Mouse (Mus musculus) MEL (cell line): ENCODE results near the gene Echs1. TPM values are rescaled to one million over a fixed set of nuclear protein-coding genes. Genes with fewer than 3 reads are reported as not detected.

Experiments
- DNase-seq: peaks from one replicate; pipeline ENCODE4 v3.0.0; 2011; ENCODE audit warnings: low read depth, low spot score
- H3K27ac ChIP-seq: 2 replicates; pipeline ENCODE4 v1.5.1; 2012; ENCODE audit warnings: low read depth, mild to moderate bottlenecking, control low read depth, low read length, moderate library complexity; ENCODE audit not compliant: control insufficient read depth
- H3K27me3 ChIP-seq, 2 experiments: fragments of 150-350 bp in 1 of 2; sonication (generic) in 1 of 2; 2 replicates each; pipeline ENCODE4 v1.6.1; 2012; ENCODE audit warnings: low read length in 2 of 2, mild to moderate bottlenecking in 2 of 2, improper control_type of control experiment in 1 of 2, moderate library complexity in 1 of 2; ENCODE audit not compliant: insufficient read depth in 2 of 2, control insufficient read depth in 1 of 2
- H3K36me3 ChIP-seq, 2 experiments: 2 replicates each; pipeline ENCODE4 v1.6.1; 2012 to 2014; ENCODE audit warnings: low read length in 2 of 2, improper control_type of control experiment in 1 of 2, inconsistent platforms in 1 of 2, mild to moderate bottlenecking in 1 of 2; ENCODE audit not compliant: insufficient read depth in 2 of 2, control insufficient read depth in 1 of 2
- H3K4me1 ChIP-seq, 2 experiments: fragments of 150-350 bp in 1 of 2; sonication (generic) in 1 of 2; 2 replicates each; pipeline ENCODE4 v1.6.1; 2012; ENCODE audit warnings: low read length in 2 of 2, improper control_type of control experiment in 1 of 2, mild to moderate bottlenecking in 1 of 2; ENCODE audit not compliant: insufficient read depth in 2 of 2, control insufficient read depth in 1 of 2
- H3K4me3 ChIP-seq, 2 experiments: fragments of 150-350 bp in 1 of 2; sonication (generic) in 1 of 2; 2 replicates each; pipeline ENCODE4 v1.5.1; 2012; ENCODE audit warnings: low read depth in 2 of 2, low read length in 2 of 2, mild to moderate bottlenecking in 2 of 2, moderate library complexity in 2 of 2, control low read depth in 1 of 2, improper control_type of control experiment in 1 of 2; ENCODE audit not compliant: control insufficient read depth in 1 of 2, insufficient read depth in 1 of 2
- H3K79me2 ChIP-seq: 2 replicates; pipeline ENCODE4 v1.6.1; 2012; ENCODE audit warnings: mild to moderate bottlenecking, low read length, moderate library complexity; ENCODE audit not compliant: control insufficient read depth, poor library complexity, insufficient read depth
- H3K9ac ChIP-seq: 2 replicates; pipeline ENCODE4 v1.6.1; 2012; ENCODE audit warnings: low read depth, mild to moderate bottlenecking, control low read depth, low read length, moderate library complexity; ENCODE audit not compliant: control insufficient read depth, poor library complexity, severe bottlenecking
- H3K9me3 ChIP-seq: fragments of 150-350 bp; sonication (generic); replicated peaks from 2 replicates; pipeline ENCODE4 v1.6.1; 2012; ENCODE audit warnings: mild to moderate bottlenecking, low read length, improper control_type of control experiment, moderate library complexity; ENCODE audit not compliant: insufficient read depth
- BHLHE40 ChIP-seq: IDR thresholded peaks from 2 replicates; pipeline ENCODE4 v1.6.1; 2012; ENCODE audit warnings: low read depth, mild to moderate bottlenecking, inconsistent platforms, low read length, improper control_type of control experiment, borderline replicate concordance
- CHD1 ChIP-seq: IDR thresholded peaks from 2 replicates; pipeline ENCODE4 v1.6.1; 2012; ENCODE audit warnings: low read depth, mild to moderate bottlenecking, inconsistent platforms, low read length, improper control_type of control experiment
- CTCF ChIP-seq, 3 experiments: IDR thresholded peaks in 2 of 3; conservative IDR thresholded peaks in 1 of 3; 2 replicates each; pipeline ENCODE4 v1.5.1; 2011 to 2012; ENCODE audit warnings: low read length in 3 of 3, low read depth in 2 of 3, mild to moderate bottlenecking in 2 of 3, improper control_type of control experiment in 1 of 3, inconsistent platforms in 1 of 3, mixed read lengths in 1 of 3, moderate library complexity in 1 of 3; ENCODE audit not compliant: control insufficient read depth in 1 of 3, insufficient read depth in 1 of 3, poor library complexity in 1 of 3, severe bottlenecking in 1 of 3
- E2F4 ChIP-seq: IDR thresholded peaks from 2 replicates; pipeline ENCODE4 v1.6.1; 2011; ENCODE audit warnings: low read depth, low read length, improper control_type of control experiment, borderline replicate concordance
- EP300 ChIP-seq, 2 experiments: IDR thresholded peaks; 2 replicates each; pipeline ENCODE4 v1.6.1; 2011; ENCODE audit warnings: improper control_type of control experiment in 2 of 2, low read length in 2 of 2, low read depth in 1 of 2, mild to moderate bottlenecking in 1 of 2
- ETS1 ChIP-seq: IDR thresholded peaks from 2 replicates; pipeline ENCODE4 v1.6.1; 2012; ENCODE audit warnings: low read depth, mild to moderate bottlenecking, inconsistent platforms, low read length, improper control_type of control experiment, moderate library complexity
- GABPA ChIP-seq: IDR thresholded peaks from 2 replicates; pipeline ENCODE4 v1.6.1; 2012; ENCODE audit warnings: low read depth, mild to moderate bottlenecking, inconsistent platforms, low read length, improper control_type of control experiment, moderate library complexity
- GATA1 ChIP-seq: IDR thresholded peaks from 2 replicates; pipeline ENCODE4 v1.6.1; 2011; ENCODE audit warnings: low read depth, low read length, improper control_type of control experiment
- HCFC1 ChIP-seq: IDR thresholded peaks from 2 replicates; pipeline ENCODE4 v1.6.1; 2012; ENCODE audit warnings: low read depth, mild to moderate bottlenecking, inconsistent platforms, low read length, improper control_type of control experiment, moderate library complexity
- KAT2A ChIP-seq: conservative IDR thresholded peaks from 2 replicates; pipeline ENCODE4 v1.6.1; 2012; ENCODE audit warnings: low read depth, low read length, improper control_type of control experiment, inconsistent platforms
- MAFK ChIP-seq: IDR thresholded peaks from 2 replicates; pipeline ENCODE4 v1.6.1; 2011; ENCODE audit warnings: low read depth, mild to moderate bottlenecking, low read length, improper control_type of control experiment, borderline replicate concordance
- MAZ ChIP-seq: IDR thresholded peaks from 2 replicates; pipeline ENCODE4 v1.6.1; 2012; ENCODE audit warnings: low read depth, mild to moderate bottlenecking, inconsistent platforms, low read length, improper control_type of control experiment
- MEF2A ChIP-seq: IDR thresholded peaks from 2 replicates; pipeline ENCODE4 v1.6.1; 2014; ENCODE audit warnings: low read depth, mild to moderate bottlenecking, inconsistent platforms, low read length, improper control_type of control experiment; ENCODE audit not compliant: poor library complexity, insufficient replicate concordance, severe bottlenecking; ENCODE audit errors: extremely low read depth
- MXI1 ChIP-seq: IDR thresholded peaks from 2 replicates; pipeline ENCODE4 v1.6.1; 2011; ENCODE audit warnings: mild to moderate bottlenecking, low read depth, low read length, improper control_type of control experiment
- MYB ChIP-seq: IDR thresholded peaks from 2 replicates; pipeline ENCODE4 v1.6.1; 2011; ENCODE audit warnings: mild to moderate bottlenecking, low read depth, low read length, improper control_type of control experiment
- MYC ChIP-seq: IDR thresholded peaks from 2 replicates; pipeline ENCODE4 v1.6.1; 2011; ENCODE audit warnings: low read depth, mild to moderate bottlenecking, low read length, improper control_type of control experiment, moderate library complexity
- NELFE ChIP-seq: IDR thresholded peaks from 2 replicates; pipeline ENCODE4 v1.6.1; 2011; ENCODE audit warnings: low read depth, low read length, improper control_type of control experiment
- POLR2A ChIP-seq, 2 experiments: IDR thresholded peaks; 2 replicates each; pipeline ENCODE4 v1.6.1; 2011 to 2012; ENCODE audit warnings: low read length in 2 of 2, mild to moderate bottlenecking in 2 of 2, control low read depth in 1 of 2, improper control_type of control experiment in 1 of 2, low read depth in 1 of 2, moderate library complexity in 1 of 2; ENCODE audit not compliant: control insufficient read depth in 1 of 2, insufficient read depth in 1 of 2, poor library complexity in 1 of 2
- POLR2AphosphoS2 ChIP-seq: IDR thresholded peaks from 2 replicates; pipeline ENCODE4 v1.6.1; 2011; ENCODE audit warnings: low read length, improper control_type of control experiment
- RAD21 ChIP-seq: IDR thresholded peaks from 2 replicates; pipeline ENCODE4 v1.6.1; 2011; ENCODE audit warnings: mild to moderate bottlenecking, low read depth, low read length, improper control_type of control experiment
- RCOR1 ChIP-seq: IDR thresholded peaks from 2 replicates; pipeline ENCODE4 v1.6.1; 2012; ENCODE audit warnings: low read depth, mild to moderate bottlenecking, inconsistent platforms, low read length, improper control_type of control experiment
- SIN3A ChIP-seq: IDR thresholded peaks from 2 replicates; pipeline ENCODE4 v1.6.1; 2012; ENCODE audit warnings: low read length, improper control_type of control experiment, inconsistent platforms
- SMC3 ChIP-seq: IDR thresholded peaks from 2 replicates; pipeline ENCODE4 v1.6.1; 2011; ENCODE audit warnings: low read depth, low read length, improper control_type of control experiment
- TBP ChIP-seq: IDR thresholded peaks from 2 replicates; pipeline ENCODE4 v1.8.0; 2011; ENCODE audit warnings: low read depth, low read length, improper control_type of control experiment
- TCF12 ChIP-seq: IDR thresholded peaks from 2 replicates; pipeline ENCODE4 v1.6.1; 2014; ENCODE audit warnings: low read depth, mild to moderate bottlenecking, inconsistent platforms, low read length, improper control_type of control experiment, moderate library complexity
- USF1 ChIP-seq: IDR thresholded peaks from 2 replicates; pipeline ENCODE4 v1.6.1; 2014; ENCODE audit warnings: low read depth, mild to moderate bottlenecking, inconsistent platforms, low read length, improper control_type of control experiment, moderate library complexity
- USF2 ChIP-seq, 2 experiments: IDR thresholded peaks; 2 replicates each; pipeline ENCODE4 v1.6.1; 2011 to 2012; ENCODE audit warnings: improper control_type of control experiment in 2 of 2, low read length in 2 of 2, borderline replicate concordance in 1 of 2, inconsistent platforms in 1 of 2, low read depth in 1 of 2, mild to moderate bottlenecking in 1 of 2; ENCODE audit not compliant: insufficient read depth in 1 of 2
- ZC3H11A ChIP-seq: IDR thresholded peaks from 2 replicates; pipeline ENCODE4 v1.6.1; 2012; ENCODE audit warnings: low read depth, mild to moderate bottlenecking, inconsistent platforms, low read length, improper control_type of control experiment
- ZKSCAN1 ChIP-seq: IDR thresholded peaks from 2 replicates; pipeline ENCODE4 v1.6.1; 2012; ENCODE audit warnings: low read depth, mild to moderate bottlenecking, inconsistent platforms, low read length, improper control_type of control experiment, moderate library complexity
- ZMIZ1 ChIP-seq: IDR thresholded peaks from 2 replicates; pipeline ENCODE4 v1.6.1; 2012; ENCODE audit warnings: low read depth, mild to moderate bottlenecking, inconsistent platforms, low read length, improper control_type of control experiment, moderate library complexity
- ZNF384 ChIP-seq: IDR thresholded peaks from 2 replicates; pipeline ENCODE4 v1.6.1; 2012; ENCODE audit warnings: low read depth, mild to moderate bottlenecking, inconsistent platforms, low read length, improper control_type of control experiment
- polyA plus RNA-seq, 2 experiments: library from polyadenylated mRNA; stranded (reverse) in 1 of 2; unstranded in 1 of 2; fragments of >175 nt in 1 of 2; fragments of >200 nt in 1 of 2; gene quantifications; 2 replicates each; pipeline versions ENCODE4 v1.2.1 to v1.2.4; 2012; ENCODE audit warnings: low replicate concordance in 2 of 2, low read depth in 1 of 2; ENCODE audit not compliant: insufficient read length in 2 of 2, insufficient read depth in 1 of 2, missing spikeins in 1 of 2
- total RNA-seq: library from RNA; depleted of rRNA; stranded (reverse); fragments of 300-350 nt; gene quantifications from 2 replicates; pipeline ENCODE4 v1.2.3, GENCODE M21; 2012

Gene Echs1
- total and polyA plus RNA-seq, 3 experiments: 22.8 to 47.7 TPM; not detected in 1

DNA sequence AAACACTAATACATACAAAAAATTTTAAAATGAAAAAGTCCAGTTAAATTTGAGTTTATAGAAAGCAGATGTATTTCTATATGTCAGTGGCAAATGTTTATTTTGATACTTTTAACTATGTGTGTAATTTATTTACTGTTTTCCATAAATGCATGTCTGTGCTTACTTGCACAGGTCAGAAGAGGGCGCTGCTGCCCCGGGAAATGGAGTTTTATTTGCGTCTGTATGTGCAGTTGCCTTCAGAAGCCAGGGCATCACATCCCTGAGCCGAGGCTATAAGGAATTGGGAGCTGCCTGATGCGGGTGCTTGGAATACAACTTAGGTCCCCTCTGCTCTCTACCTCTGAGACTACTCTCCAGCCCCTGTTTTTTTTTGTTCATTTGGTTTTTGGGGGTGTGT is 37.6 kb downstream of the Echs1 start:
- Histone ChIP-seq H3K27me3 (no peaks in the 10 kb centered on the region), H3K9ac (no peak overlapping the region)
- DNase-seq: peak; percentile 89

DNA sequence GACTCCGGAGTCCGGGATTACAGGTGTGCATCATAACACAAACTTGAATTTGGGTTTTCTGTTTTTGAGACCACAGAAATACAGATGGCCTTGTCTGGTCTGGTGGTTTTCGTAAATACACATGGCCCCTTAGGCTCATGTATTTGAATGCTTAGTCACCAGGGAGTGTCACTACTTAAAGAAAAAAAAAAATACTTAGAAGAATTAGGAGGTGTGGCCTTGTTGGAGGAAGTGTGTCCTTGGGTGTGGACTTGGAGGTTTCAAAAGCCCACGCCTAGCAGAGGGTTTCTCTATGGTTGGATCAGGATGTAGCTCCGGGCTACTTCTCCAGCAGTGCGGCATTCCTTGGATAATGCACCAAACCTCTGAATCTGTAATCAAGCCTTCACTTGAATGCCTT is 38.6 kb downstream of the Echs1 start:
- H3K79me2 ChIP-seq: no peaks in the 10 kb centered on the region
- peak; percentile 81 for DNase-seq
- no peaks in the 10 kb centered on the region for H3K27me3 ChIP-seq
- TF ChIP-seq USF2 (IDR thresholded peaks at IDR 0.05; ENCODE audit: borderline replicate concordance in 1 of 2, insufficient read depth in 1 of 2, low read depth in 1 of 2, low read length in 2 of 2) (no peak), TBP (no peak), ZKSCAN1 (no peak), POLR2AphosphoS2 (no peak), MAZ (no peak), ZC3H11A (no peak), MXI1 (no peak), POLR2A (IDR thresholded peaks at IDR 0.05; ENCODE audit: control insufficient read depth in 1 of 2, insufficient read depth in 1 of 2, low read depth in 1 of 2, low read length in 2 of 2, poor library complexity in 1 of 2) (peak in 1 of 2 experiments; percentile 44; a peak in 1 of 4 replicates), MEF2A (no peak), KAT2A (no peak), GABPA (no peak), NELFE (no peak), BHLHE40 (no peak), ZNF384 (peak; percentile 94), RCOR1 (no peak), HCFC1 (0 out of 2 replicates have a peak, but pooled peaks have one; percentile 13), E2F4 (no peak), MYC (peak; percentile 77; the same call in 1 of the 2 replicates), MYB (no peak), SIN3A (0 out of 2 replicates have a peak, but pooled peaks have one; percentile 21), ZMIZ1 (no peak), CTCF (IDR thresholded peaks at IDR 0.05 in 2 of 3, conservative IDR thresholded peaks at IDR 0.05 in 1 of 3; ENCODE audit: control insufficient read depth in 1 of 3, insufficient read depth in 1 of 3, low read depth in 2 of 3, low read length in 3 of 3, poor library complexity in 1 of 3, severe bottlenecking in 1 of 3) (no peak)

More for the DNA sequence above, 37.6 kb downstream of the Echs1 start:
- H3K36me3 ChIP-seq: peaks cover 0 to 3% of the 10 kb centered on the region in 2 experiments; a peak in 2 of 4 replicates
- no peaks in the 10 kb centered on the region for H3K9me3 ChIP-seq
- H3K27ac ChIP-seq: no peak overlapping the region
- no peak overlapping the region for H3K4me3 ChIP-seq
- peaks cover 0 to 7% of the 10 kb centered on the region in 2 experiments; a peak in 2 of 4 replicates for H3K4me1 ChIP-seq
- no peak for TF ChIP-seq MAFK
- TF ChIP-seq ZKSCAN1: no peak
- no peak for TF ChIP-seq ETS1
- no peak for TF ChIP-seq POLR2AphosphoS2
- TF ChIP-seq USF1: no peak
- TF ChIP-seq RCOR1: no peak
- TF ChIP-seq GATA1: no peak
- no peak for TF ChIP-seq E2F4
- TF ChIP-seq MAZ: no peak
- no peak for TF ChIP-seq CHD1
- TF ChIP-seq MYC: 0 out of 2 replicates have a peak, but pooled peaks have one; percentile 36
- TF ChIP-seq ZNF384: peak; percentile 63; the same call in 1 of the 2 replicates
- TF ChIP-seq CTCF (IDR thresholded peaks at IDR 0.05 in 2 of 3, conservative IDR thresholded peaks at IDR 0.05 in 1 of 3; ENCODE audit: control insufficient read depth in 1 of 3, insufficient read depth in 1 of 3, low read depth in 2 of 3, low read length in 3 of 3, poor library complexity in 1 of 3, severe bottlenecking in 1 of 3): peak; percentile 78 to 94 (median 90)
- TF ChIP-seq SMC3: peak; percentile 94
- TF ChIP-seq EP300 (IDR thresholded peaks at IDR 0.05; ENCODE audit: low read depth in 1 of 2, low read length in 2 of 2): no peak
- peak; percentile 58; the same call in 1 of the 2 replicates for TF ChIP-seq SIN3A
- TF ChIP-seq TBP: no peak
- TF ChIP-seq TCF12: no peak
- peak; percentile 98 for TF ChIP-seq RAD21
- no peak for TF ChIP-seq HCFC1
- no peak for TF ChIP-seq ZMIZ1
- no peak for TF ChIP-seq KAT2A
- peak; percentile 94 for TF ChIP-seq ZC3H11A
- TF ChIP-seq POLR2A (IDR thresholded peaks at IDR 0.05; ENCODE audit: control insufficient read depth in 1 of 2, insufficient read depth in 1 of 2, low read depth in 1 of 2, low read length in 2 of 2, poor library complexity in 1 of 2): no peak
- H3K79me2 ChIP-seq: no peaks in the 10 kb centered on the region

More for the DNA sequence above, 38.6 kb downstream of the Echs1 start:
- peak overlapping the region; percentile 28 for H3K9ac ChIP-seq
- H3K9me3 ChIP-seq: no peaks in the 10 kb centered on the region
- peak overlapping the region; percentile 41 to 49 for H3K4me3 ChIP-seq
- peaks cover 0 to 3% of the 10 kb centered on the region in 2 experiments; a peak in 2 of 4 replicates for H3K36me3 ChIP-seq
- H3K27ac ChIP-seq: peak overlapping the region; percentile 47
- peaks cover 0 to 7% of the 10 kb centered on the region in 2 experiments; a peak in 2 of 4 replicates for H3K4me1 ChIP-seq
